Mouse (Mus musculus) gastrocnemius, adult 2 months (tissue): ENCODE data around the gene Kif6. TPM values are rescaled to one million over a fixed set of nuclear protein-coding genes. Genes with fewer than 3 reads are reported as not detected.

Experiments used
- DNase-seq: peaks from one replicate; pipeline ENCODE4 v3.0.0; 2022
- H3K27ac ChIP-seq: fragments of 200-600 bp; 2 replicates; pipeline ENCODE4 v1.8.1; 2022; ENCODE audit warnings: mild to moderate bottlenecking
- H3K4me3 ChIP-seq: fragments of 200-600 bp; 2 replicates; pipeline ENCODE4 v1.8.1; 2022; ENCODE audit warnings: mild to moderate bottlenecking, moderate library complexity
- CTCF ChIP-seq: fragments of 200-600 bp; IDR thresholded peaks from 2 replicates; pipeline ENCODE4 v1.8.1; 2022; ENCODE audit warnings: antibody characterized with exemption, mild to moderate bottlenecking, moderate library complexity
- intact Hi-C: fragments of 180-260 bp; cut with DNase I; formaldehyde crosslinking; loops from one replicate; pipeline ENCODE4 v1.15.1; 2025
- total RNA-seq, 2 experiments: library from RNA; stranded (reverse); gene quantifications; 2 replicates each; pipeline ENCODE4 v1.2.3; 2021

Gene Kif6
- total RNA-seq, 2 experiments from 2014 or later: not detected

DNA sequence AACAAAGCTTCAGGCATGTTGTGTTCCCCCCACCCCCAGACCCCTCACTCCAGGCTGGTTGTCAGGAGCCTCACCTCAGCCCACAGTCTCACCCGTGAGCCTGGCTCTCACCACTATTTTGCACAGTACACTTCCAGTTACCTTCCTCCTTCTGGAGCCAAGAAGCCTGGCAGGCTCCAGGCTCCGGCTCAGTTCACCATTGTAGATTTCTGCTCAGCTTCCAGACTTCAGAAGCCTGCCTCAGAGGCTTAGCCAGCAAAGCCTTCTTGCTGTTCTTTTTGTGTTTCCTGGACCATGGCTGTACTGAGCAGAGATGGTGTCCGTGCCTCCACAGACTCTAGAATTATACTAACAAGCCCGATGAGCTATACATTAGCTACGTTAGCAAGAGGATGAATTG lies 248.7 kb downstream of the Kif6 start:
- no peak for TF ChIP-seq CTCF
- Histone ChIP-seq H3K27ac (no peak overlapping the region), H3K4me3 (no peak overlapping the region)
- intact Hi-C loops: no loop called here
- no peak for DNase-seq

DNA sequence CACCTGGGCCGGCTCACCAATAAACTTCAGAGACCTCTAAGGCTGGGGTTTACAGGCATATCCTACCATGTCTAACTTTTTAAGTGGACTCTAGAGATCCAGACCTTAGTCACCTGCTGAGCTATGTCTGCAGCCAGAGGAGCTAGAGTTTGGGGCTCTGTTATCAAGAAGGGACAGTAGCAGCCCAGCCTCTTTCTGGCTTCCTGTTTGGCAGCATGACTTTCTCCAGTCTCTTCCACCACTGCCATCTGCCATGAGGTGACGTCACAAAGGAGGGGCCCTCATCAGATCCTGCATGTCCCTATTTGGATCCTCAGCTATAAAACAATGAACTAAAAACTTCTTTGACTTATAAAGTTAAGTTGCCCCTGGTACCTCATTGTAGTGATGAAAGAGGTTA lies 250.7 kb downstream of the Kif6 start:
- DNase-seq: no peak
- intact Hi-C loops: no loop called here
- no peak overlapping the region for H3K4me3 ChIP-seq
- no peak for TF ChIP-seq CTCF
- H3K27ac ChIP-seq: no peak overlapping the region

DNA sequence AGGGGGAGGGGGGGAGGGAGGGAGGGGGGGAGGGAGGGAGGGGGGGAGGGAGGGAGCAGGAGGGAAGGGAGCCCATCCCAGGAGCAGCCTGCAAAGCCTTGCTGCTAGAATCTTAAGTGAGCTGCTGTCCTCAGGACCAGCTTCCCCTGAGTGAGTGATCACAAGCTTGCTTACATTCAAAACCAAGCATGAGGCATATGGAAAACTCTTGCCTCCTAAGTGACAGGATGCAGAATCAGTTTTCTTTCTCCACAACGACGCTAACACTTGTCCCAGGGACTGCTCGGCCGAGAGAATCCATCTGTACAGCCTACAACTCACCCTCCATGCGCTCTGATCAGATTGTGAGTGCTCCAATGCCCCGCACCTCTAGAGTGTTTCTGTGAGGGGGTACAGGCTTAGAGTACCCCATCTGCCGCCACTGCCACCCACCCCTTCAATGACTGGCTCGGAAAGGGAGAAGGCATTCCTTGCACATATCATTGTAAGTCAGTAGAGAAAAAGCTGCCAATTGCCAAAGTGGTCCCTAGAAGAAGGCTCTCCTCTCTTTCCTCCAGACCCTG lies 251.8 kb downstream of the Kif6 start:
- Histone ChIP-seq H3K27ac (no peak overlapping the region), H3K4me3 (no peak overlapping the region)
- no peak for TF ChIP-seq CTCF
- intact Hi-C loops: no loop called here
- DNase-seq: no peak

DNA sequence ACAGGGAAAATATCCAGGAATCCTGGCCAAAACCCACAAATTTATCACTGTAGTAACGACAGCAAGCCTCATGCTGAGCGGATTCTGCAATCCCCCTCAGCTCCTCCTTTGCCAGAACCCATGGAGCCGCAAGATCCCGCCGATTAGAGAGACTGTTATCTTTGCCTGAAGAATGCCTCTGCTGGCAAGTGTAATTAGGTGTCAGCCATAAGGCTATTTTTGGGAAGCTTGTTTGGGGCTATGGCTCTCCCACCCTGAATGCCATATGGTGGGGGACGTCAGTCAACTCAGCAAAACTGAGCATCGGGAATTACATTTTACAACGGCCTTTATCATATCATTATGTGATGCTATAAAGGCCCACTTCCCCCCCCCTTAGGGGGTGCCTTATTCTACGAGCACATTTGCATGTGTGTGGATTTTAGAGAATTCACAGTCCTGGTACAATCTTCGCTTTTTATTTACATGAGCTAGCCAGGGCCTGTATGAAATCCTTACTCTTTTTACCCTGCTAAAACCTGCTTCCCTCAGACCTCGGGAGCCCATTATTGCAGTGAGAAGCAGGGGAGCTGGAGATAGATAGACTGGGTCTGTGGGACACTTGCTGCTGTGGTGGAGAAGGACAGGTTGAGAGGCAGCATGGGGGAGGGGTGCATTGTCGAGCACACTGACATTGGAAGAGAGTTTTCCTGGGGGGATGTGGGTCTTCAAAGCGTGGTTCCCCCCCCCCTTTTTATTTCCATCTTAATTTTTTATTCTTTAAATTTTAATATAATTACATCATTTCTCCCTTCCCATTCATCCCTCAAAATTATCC lies 252.6 kb downstream of the Kif6 start:
- TF ChIP-seq CTCF: no peak
- DNase-seq: no peak
- Histone ChIP-seq H3K4me3 (no peak overlapping the region), H3K27ac (no peak overlapping the region)
- intact Hi-C loops: no loop called here

DNA sequence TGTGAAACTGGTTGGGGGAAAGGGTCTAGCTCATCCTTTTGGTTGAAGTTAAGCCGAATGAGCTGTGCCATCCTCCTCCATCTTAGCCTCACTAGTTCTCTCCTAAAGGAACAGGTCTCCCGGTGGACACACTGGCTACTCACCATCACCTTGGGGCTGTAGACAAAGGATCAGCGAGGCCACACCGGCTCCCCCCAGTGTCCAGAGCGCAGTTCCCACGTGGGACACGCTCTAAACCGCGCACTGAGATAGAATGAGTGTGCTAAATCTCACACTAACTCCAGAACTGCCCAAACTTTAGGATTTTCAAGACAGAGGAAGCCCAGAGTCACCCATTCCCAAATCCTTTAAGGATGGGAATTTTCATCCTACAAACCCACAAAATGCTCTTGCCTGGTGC lies 254.3 kb downstream of the Kif6 start:
- intact Hi-C loops: no loop called here
- TF ChIP-seq CTCF: no peak
- no peak overlapping the region for H3K27ac ChIP-seq
- no peak overlapping the region for H3K4me3 ChIP-seq
- DNase-seq: no peak

DNA sequence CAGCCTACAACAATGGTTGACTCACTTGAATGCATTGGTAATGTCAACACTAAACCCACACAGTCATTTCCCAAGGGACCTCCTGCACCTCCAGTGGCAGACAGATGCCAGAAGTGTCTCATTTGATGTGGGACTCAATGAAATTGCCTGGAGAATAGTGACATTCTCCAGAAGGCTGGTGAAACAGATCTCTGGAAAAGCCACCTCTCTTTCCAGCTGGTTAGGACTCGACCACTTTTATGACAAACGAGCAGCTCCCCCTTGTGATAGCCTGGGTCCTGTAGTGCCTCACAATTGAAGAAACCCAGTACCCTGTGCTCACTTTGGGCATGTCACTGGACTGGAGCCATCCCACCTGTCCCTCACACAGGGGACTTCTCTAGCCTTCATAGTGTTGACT lies 257.4 kb downstream of the Kif6 start:
- Histone ChIP-seq H3K4me3 (no peak overlapping the region), H3K27ac (no peak overlapping the region)
- intact Hi-C loops: no loop called here
- no peak for TF ChIP-seq CTCF
- DNase-seq: no peak

DNA sequence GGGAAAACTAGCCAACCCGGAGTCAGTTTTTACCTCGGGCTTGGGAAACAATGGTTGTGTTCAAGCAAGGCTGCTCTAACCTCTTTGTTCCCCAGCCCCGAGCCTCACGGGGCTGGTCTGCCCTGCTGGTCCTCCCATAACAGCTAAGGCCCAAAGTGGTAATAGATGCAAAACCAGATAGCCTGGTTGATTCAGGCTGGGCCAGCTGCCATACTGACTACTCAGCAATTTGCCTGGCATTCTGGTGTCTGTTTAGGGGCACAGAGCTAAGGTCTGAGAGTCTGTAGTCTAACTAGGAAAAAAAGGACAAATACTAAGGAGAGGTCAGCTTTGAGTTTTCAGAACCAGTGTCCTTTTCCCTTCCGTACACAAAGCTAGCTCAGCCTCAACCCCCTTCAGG lies 259.8 kb downstream of the Kif6 start:
- intact Hi-C loops: no loop called here
- DNase-seq: no peak
- H3K27ac ChIP-seq: no peak overlapping the region
- H3K4me3 ChIP-seq: no peak overlapping the region
- TF ChIP-seq CTCF: no peak

DNA sequence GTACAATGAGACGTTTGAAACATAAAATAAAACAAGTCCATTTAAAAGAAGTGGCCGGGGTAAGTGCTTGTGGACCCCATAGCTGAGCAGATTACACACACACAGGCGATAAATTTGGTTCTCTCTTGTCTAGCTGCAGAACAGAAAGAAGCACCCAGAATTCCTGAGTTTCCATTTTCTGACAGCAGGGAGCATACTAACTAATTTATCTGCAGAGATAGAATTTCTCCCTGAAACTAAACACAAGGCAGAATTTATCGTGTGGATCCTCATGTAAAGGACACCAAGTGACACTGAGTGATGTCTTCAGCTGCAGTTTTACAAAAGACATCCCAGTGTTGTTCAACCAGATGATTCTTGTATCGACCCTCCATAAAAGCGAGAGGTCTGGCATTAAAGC lies 260.5 kb downstream of the Kif6 start:
- no peak overlapping the region for H3K27ac ChIP-seq
- no peak for TF ChIP-seq CTCF
- H3K4me3 ChIP-seq: no peak overlapping the region
- DNase-seq: no peak
- intact Hi-C loops: no loop called here

DNA sequence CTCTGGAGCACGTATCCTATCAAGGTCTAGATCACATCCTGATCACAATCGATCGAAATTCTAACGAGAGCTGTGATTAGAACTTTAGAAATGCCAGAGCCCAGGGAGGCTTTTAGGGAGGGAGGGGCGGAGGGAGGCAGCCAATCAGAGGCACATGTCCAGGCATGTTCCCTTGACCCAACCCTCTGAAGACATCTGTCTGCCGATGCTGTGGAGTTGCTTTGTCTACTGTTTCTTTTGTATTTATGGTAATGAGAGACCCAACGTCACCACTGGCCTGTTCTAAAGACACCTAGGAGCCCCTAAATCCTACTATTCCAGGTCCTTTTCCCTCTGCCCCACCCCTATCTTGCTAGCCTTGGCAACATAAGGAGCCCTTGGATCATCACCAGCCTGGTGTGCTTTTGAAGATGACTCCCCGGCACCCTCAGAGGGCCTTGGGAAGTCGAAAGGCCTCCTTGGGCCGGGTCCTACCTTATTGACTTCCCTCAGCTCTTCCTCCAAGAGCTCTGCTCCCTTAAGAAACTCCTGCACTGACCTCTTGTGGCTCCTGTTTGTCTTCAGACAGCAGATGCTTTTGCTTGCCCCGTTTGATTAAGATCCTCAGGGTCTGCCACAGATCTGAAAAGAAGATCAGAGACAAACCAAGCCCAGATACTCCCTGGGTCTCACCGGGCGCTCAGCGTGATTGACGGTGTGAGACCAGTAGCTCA lies 261.2 kb downstream of the Kif6 start:
- Histone ChIP-seq H3K27ac (no peak overlapping the region), H3K4me3 (no peak overlapping the region)
- DNase-seq: no peak
- TF ChIP-seq CTCF: peak; percentile 7; the same call in 1 of the 2 replicates
- intact Hi-C loops: no loop called here

DNA sequence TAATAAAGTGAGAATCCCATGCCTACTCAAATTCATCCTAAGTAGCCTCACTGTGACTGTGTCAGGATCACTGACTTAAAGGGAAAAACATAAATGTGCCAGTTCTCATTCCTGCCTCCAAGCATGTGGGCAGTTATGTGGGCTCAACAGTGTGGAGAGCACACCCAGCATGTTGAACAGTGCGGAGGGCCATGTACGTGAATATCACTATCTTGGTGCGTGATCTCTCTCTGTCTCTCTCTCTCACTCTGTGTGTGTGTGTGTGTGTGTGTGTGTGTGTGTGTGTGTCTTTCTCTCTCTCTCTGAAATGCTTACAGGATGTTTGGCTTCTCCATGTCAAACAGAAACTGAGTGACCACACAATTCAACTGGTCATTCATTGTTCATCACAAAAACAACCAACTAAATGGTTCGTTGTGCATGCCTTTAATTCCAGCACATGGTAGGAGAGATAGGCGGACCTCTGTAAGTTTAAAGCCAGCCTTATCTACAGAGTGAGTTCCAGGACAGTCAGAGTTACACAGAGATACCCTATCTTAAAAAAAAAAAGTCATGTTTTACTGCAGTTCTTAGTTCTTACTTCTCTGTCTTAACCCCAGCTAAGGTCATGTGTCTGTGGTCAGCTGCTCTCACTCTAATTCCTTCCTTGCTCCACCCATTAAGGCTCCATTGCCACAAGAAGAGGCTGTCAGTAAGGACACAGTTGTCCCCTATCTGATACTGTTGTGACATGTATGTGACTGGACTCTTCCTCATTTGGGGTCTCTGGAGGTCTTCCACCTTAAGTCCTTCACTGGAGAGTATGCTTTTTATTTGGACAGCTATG lies 266.2 kb downstream of the Kif6 start:
- Histone ChIP-seq H3K27ac (no peak overlapping the region), H3K4me3 (no peak overlapping the region)
- DNase-seq: no peak
- intact Hi-C loops: no loop called here
- no peak for TF ChIP-seq CTCF

DNA sequence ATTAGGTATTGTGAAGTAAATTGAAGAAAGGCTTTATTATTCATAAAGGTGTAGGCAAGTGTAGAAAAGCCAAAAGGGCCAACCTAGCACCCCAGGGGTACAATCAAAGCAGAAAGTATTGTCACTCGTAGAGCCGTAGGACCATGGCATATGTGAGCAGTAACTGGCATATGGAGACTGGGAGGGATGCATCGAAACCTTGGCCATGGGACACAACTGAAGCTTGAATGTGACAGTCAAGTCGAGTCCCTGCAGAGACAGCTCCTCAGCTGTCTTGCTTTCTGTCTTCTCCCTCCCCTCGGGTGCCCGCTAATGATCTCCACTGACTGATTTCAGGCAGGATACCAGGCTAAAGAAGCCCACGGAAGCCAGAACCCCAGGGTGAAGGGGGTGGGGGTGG lies 266.9 kb downstream of the Kif6 start:
- intact Hi-C loops: no loop called here
- no peak for DNase-seq
- Histone ChIP-seq H3K4me3 (no peak overlapping the region), H3K27ac (no peak overlapping the region)
- TF ChIP-seq CTCF: no peak

DNA sequence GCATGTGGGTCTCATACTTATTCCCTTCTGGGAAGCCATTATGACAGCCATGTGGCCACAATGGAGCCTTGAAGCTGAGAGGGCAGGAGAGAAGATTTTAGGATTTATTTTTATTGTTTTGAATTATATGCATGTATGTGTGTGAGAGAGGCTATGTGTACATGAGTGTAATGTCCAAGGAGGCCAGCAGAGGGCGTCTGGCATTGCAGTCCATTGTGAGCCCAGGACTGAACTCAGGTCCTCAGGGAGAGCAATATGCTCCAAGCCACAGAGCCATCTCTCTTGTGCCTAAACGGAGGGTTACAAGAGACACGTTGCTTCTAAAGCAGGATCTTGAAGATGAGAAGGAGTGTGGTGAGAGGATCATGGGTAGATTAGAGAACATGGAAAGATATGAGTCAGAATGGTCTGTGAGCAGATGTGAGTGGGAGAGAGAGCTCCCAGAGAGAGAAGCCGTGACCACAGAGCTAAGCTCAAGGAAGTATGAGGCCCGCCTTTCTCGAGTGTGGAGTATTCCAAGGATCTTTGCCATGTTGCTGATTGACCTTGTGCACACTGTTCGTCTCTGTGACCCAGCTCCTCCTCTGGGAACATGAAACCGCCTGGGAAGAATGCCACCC lies 268.3 kb downstream of the Kif6 start:
- intact Hi-C loops: no loop called here
- peak; percentile 40; the same call in 1 of the 2 replicates for TF ChIP-seq CTCF

More for the DNA sequence above, 268.3 kb downstream of the Kif6 start:
- H3K27ac ChIP-seq: no peak overlapping the region
- DNase-seq: no peak
- no peak overlapping the region for H3K4me3 ChIP-seq
